Mouse (Mus musculus) spleen, adult 2 months (tissue): ENCODE results near the gene Hexim2.

Experiments
- CTCF ChIP-seq: fragments of 200-500 bp; IDR thresholded peaks from 2 replicates; pipeline ENCODE4 v1.5.1; 2011; ENCODE audit warnings: mild to moderate bottlenecking, inconsistent platforms; ENCODE audit not compliant: insufficient read depth, insufficient read length, insufficient replicate concordance; ENCODE audit errors: extremely low read depth
- POLR2A ChIP-seq: fragments of 200-500 bp; IDR thresholded peaks from 2 replicates; pipeline ENCODE4 v1.6.1; 2011; ENCODE audit warnings: low read depth, low read length, inconsistent platforms

GRCm38 (mm10) chr11:103113771-103114170 lies 18.5 kb upstream of the Hexim2 start:
- no peak for TF ChIP-seq CTCF
- TF ChIP-seq POLR2A: no peak
